Mouse (Mus musculus) ES-E14 (cell line): ENCODE data around the gene Cntn2.

ENCODE experiments used
- CHD2 ChIP-seq: IDR thresholded peaks from 2 replicates; pipeline ENCODE4 v1.6.1; 2014; ENCODE audit warnings: mild to moderate bottlenecking, low read depth, low read length, inconsistent platforms
- MAFK ChIP-seq: IDR thresholded peaks from 2 replicates; pipeline ENCODE4 v1.6.1; 2014; ENCODE audit warnings: mild to moderate bottlenecking, low read depth, low read length, inconsistent platforms; ENCODE audit not compliant: insufficient read depth

- TF ChIP-seq CHD2 (no peak), MAFK (no peak)
Observed at GRCm38 (mm10) chr1:132516776-132517175, 26.3 kb downstream of the Cntn2 start.
